Mouse (Mus musculus): ENCODE measurements around the gene Eif5a. TPM values are rescaled to one million over a fixed set of nuclear protein-coding genes. Genes with fewer than 3 reads are reported as not detected.

Gene Eif5a
- polyA plus RNA-seq (2015; fragmentation: Nextera tagmentation; extraction: Ambion mirVana) = 1,137 and 1,317 TPM in 2 replicates

DNA sequence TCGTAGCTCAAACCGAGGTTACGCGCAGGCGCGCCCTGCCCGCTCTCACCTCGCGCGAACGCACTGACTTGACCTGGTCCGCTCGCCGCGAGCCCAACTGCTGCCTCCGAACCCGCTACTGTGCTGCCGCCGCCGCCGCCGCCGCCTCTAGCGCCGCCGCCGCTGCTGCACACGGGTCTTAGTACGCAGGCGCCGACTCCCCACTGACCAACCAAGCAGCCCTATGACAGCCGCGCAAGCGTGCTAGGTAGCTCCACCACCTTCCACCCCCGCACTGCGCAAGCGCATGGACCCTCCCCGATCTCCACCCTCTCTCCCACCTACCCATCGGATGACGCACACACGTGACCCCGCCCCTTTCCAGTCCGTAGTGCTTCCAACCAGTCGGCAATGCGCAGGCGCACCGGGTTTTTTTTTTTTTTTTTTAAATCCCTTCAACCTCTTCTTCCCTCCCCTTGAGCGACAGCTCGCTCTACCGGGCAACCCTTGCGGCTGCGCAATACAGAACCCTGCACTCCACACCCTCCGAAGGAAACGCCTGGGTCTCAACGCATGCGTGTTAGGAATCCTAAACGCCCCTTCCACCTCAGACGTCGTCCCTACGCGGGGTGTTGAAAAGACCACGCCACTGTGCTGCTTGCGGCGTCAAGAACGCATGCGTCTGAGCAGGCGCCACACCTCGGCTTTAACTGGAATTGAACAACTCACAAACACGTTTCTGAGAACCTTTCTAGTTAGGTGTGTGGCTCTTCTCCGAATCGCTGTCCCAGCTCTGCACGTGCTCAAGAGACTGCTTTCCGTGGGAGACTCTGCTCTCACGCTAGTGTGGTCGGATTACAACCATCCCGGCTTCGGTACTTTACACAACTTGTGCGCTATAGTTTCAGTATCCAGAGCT is at the start of gene Eif5a:
Gene Eif5a, minus strand, starts transcription at position 845 of the 898 bp plus-strand sequence.
- Histone ChIP-seq H3K9ac (ENCODE audit: low read length) (peak within 1 kb of the TSS; percentile 98), H3K27ac (ENCODE audit: low read length) (peak within 1 kb of the TSS; percentile 100), H3K4me1 (ENCODE audit: control insufficient read depth, insufficient read depth, low read length) (peaks cover 18% of the 10 kb centered on the region), H3K4me3 (ENCODE audit: low read length) (peak within 1 kb of the TSS; percentile 91), H3K36me3 (ENCODE audit: control insufficient read depth, insufficient read depth) (peaks cover 22% of the 10 kb centered on the region), H3K9me3 (replicated peaks; ENCODE audit: control insufficient read depth, low read length) (no peaks in the 10 kb centered on the region), H3K4me2 (ENCODE audit: low read depth, low read length) (peak within 1 kb of the TSS; percentile 98), H3K27me3 (ENCODE audit: control insufficient read depth, insufficient read depth, low read length) (no peaks in the 10 kb centered on the region)
- ATAC-seq (replicated peaks; ENCODE audit: extremely low read depth, insufficient read depth, low FRiP score) = peak; percentile 96
- under 1% methylated on average over 78 of the region's 78 CpGs for WGBS

DNA sequence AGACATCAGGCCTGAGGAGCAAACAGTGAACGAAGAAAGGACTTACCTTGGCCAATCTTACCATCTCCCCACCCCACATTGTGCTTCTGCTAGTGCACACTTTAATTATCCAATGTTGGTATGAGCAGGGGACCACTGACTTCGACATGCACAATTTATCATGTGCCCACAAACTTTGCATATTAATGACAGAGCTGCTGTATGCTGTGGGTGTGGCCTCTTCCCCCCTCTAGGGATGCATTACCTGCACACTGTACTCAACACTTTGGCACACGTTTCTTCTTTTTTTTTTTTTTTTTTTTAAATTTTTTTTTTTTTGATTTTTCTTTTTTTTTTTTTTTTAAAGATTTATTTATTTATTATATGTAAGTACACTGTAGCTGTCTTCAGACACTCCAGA is 49.0 kb upstream of the Eif5a start:
- 84% methylated on average over 3 of the region's 3 CpGs for WGBS
- peaks cover 17% of the 10 kb centered on the region for H3K27me3 ChIP-seq (ENCODE audit: control insufficient read depth, insufficient read depth, low read length)
- H3K4me1 ChIP-seq (ENCODE audit: control insufficient read depth, insufficient read depth, low read length) = peaks cover 12% of the 10 kb centered on the region
- no peak overlapping the region for H3K4me2 ChIP-seq (ENCODE audit: low read depth, low read length)
- H3K27ac ChIP-seq (ENCODE audit: low read length) = no peak overlapping the region
- H3K9me3 ChIP-seq (replicated peaks; ENCODE audit: control insufficient read depth, low read length) = no peaks in the 10 kb centered on the region
- no peak overlapping the region for H3K9ac ChIP-seq (ENCODE audit: low read length)
- no peak for ATAC-seq (replicated peaks; ENCODE audit: extremely low read depth, insufficient read depth, low FRiP score)
- H3K4me3 ChIP-seq (ENCODE audit: low read length) = no peak overlapping the region
- H3K36me3 ChIP-seq (ENCODE audit: control insufficient read depth, insufficient read depth) = peaks cover 38% of the 10 kb centered on the region

- no peak overlapping the region for H3K4me2 ChIP-seq (ENCODE audit: low read depth, low read length)
- no peak overlapping the region for H3K27ac ChIP-seq (ENCODE audit: low read length)
- H3K36me3 ChIP-seq (ENCODE audit: control insufficient read depth, insufficient read depth) = peaks cover 38% of the 10 kb centered on the region
- 84% methylated on average over 6 of the region's 6 CpGs for WGBS
- no peak for ATAC-seq (replicated peaks; ENCODE audit: extremely low read depth, insufficient read depth, low FRiP score)
- peaks cover 18% of the 10 kb centered on the region for H3K4me1 ChIP-seq (ENCODE audit: control insufficient read depth, insufficient read depth, low read length)
- H3K9me3 ChIP-seq (replicated peaks; ENCODE audit: control insufficient read depth, low read length) = no peaks in the 10 kb centered on the region
- H3K9ac ChIP-seq (ENCODE audit: low read length) = no peak overlapping the region
- no peak overlapping the region for H3K4me3 ChIP-seq (ENCODE audit: low read length)
- H3K27me3 ChIP-seq (ENCODE audit: control insufficient read depth, insufficient read depth, low read length) = peaks cover 21% of the 10 kb centered on the region
Measured at GRCm38 (mm10) chr11:69970222-69970621, 48.5 kb upstream of the Eif5a start.

GRCm38 (mm10) chr11:69968793-69969192 is 47.0 kb upstream of the Eif5a start:
- ATAC-seq (replicated peaks; ENCODE audit: extremely low read depth, insufficient read depth, low FRiP score) = no peak
- WGBS = 75% methylated on average over 4 of the region's 4 CpGs
- Histone ChIP-seq H3K9ac (ENCODE audit: low read length) (no peak overlapping the region), H3K9me3 (replicated peaks; ENCODE audit: control insufficient read depth, low read length) (no peaks in the 10 kb centered on the region), H3K4me1 (ENCODE audit: control insufficient read depth, insufficient read depth, low read length) (peaks cover 18% of the 10 kb centered on the region), H3K36me3 (ENCODE audit: control insufficient read depth, insufficient read depth) (peaks cover 28% of the 10 kb centered on the region), H3K27ac (ENCODE audit: low read length) (no peak overlapping the region), H3K4me3 (ENCODE audit: low read length) (no peak overlapping the region), H3K27me3 (ENCODE audit: control insufficient read depth, insufficient read depth, low read length) (peaks cover 34% of the 10 kb centered on the region), H3K4me2 (ENCODE audit: low read depth, low read length) (no peak overlapping the region)

DNA sequence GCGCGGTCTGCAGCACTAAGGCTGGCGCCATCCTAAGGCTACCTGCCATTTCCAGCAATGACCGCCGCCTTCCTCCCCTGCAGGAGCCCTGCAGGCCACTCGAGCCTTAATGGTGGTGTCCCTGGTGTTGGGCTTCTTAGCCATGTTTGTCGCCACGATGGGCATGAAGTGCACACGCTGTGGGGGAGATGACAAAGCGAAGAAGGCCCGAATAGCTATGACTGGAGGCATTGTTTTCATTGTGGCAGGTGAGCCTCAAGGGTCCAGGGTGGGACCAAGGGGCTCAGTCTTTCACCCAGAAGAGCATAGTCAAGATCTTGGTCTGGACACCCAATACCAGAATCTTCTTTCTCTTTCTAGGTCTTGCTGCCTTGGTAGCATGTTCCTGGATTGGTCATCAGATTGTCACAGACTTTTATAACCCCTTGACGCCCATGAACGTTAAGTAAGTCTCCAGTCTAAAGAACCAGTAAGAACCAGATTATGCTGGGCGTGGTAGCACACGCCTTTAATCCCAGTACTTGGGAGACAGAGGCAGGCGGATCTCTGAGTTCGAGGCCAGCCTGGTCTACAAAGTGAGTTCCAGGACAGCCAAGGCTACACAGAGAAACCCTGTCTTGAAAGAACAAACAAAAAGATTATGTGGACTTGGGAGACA is 45.2 kb upstream of the Eif5a start:
- no peak overlapping the region for H3K27ac ChIP-seq (ENCODE audit: low read length)
- H3K36me3 ChIP-seq (ENCODE audit: control insufficient read depth, insufficient read depth) = peaks cover 22% of the 10 kb centered on the region
- peak overlapping the region; percentile 72 for H3K9ac ChIP-seq (ENCODE audit: low read length)
- ATAC-seq (replicated peaks; ENCODE audit: extremely low read depth, insufficient read depth, low FRiP score) = no peak
- peaks cover 47% of the 10 kb centered on the region for H3K27me3 ChIP-seq (ENCODE audit: control insufficient read depth, insufficient read depth, low read length)
- H3K9me3 ChIP-seq (replicated peaks; ENCODE audit: control insufficient read depth, low read length) = no peaks in the 10 kb centered on the region
- 38% methylated on average over 17 of the region's 17 CpGs for WGBS
- H3K4me2 ChIP-seq (ENCODE audit: low read depth, low read length) = peak overlapping the region; percentile 90
- H3K4me3 ChIP-seq (ENCODE audit: low read length) = peak overlapping the region; percentile 54
- H3K4me1 ChIP-seq (ENCODE audit: control insufficient read depth, insufficient read depth, low read length) = peaks cover 18% of the 10 kb centered on the region

GRCm38 (mm10) chr11:69966006-69966859 is 44.5 kb upstream of the Eif5a start:
- H3K36me3 ChIP-seq (ENCODE audit: control insufficient read depth, insufficient read depth) = peaks cover 22% of the 10 kb centered on the region
- peak overlapping the region; percentile 72 for H3K9ac ChIP-seq (ENCODE audit: low read length)
- H3K27me3 ChIP-seq (ENCODE audit: control insufficient read depth, insufficient read depth, low read length) = peaks cover 49% of the 10 kb centered on the region
- WGBS = 2% methylated on average over 56 of the region's 59 CpGs
- peak; percentile 51; the same call in 1 of the 2 replicates for ATAC-seq (replicated peaks; ENCODE audit: extremely low read depth, insufficient read depth, low FRiP score)
- H3K9me3 ChIP-seq (replicated peaks; ENCODE audit: control insufficient read depth, low read length) = no peaks in the 10 kb centered on the region
- peak overlapping the region; percentile 90 for H3K4me2 ChIP-seq (ENCODE audit: low read depth, low read length)
- H3K27ac ChIP-seq (ENCODE audit: low read length) = no peak overlapping the region; the same call in 1 of the 2 replicates
- peak overlapping the region; percentile 54 for H3K4me3 ChIP-seq (ENCODE audit: low read length)
- H3K4me1 ChIP-seq (ENCODE audit: control insufficient read depth, insufficient read depth, low read length) = peaks cover 18% of the 10 kb centered on the region

DNA sequence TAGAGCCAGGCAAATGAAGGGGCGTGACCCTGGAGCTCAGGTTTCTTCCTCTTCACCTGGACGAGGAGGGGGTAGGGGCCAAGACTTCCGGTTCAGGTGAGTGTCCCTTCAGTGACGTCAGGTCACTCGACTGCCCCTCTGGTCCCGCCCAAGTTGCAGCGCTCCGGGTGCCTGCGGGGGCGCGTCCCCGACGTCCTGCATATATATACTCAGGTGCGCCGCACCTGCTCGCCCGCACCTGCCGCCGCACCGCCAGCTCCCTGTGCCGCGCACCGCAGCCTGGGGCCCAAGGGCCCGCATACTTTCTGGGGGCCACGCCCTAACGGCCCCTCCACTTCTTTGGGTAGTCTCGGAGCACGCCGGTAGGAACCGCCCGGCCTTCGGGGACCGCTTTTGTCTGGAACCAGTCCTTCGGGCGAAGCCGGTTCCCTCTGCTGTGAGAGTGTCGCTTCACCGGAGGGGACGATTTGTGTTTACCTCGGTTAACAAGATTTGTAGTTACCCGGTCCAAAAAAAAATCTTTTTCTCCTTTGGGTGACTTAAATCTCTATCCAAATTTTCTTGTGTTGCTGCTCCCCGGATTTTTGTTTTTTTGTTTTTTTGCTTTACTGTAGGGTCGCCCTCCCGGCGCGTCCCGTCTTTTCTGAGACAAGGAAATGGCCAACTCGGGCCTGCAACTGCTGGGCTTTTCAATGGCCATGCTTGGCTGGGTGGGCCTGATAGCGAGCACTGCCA is 43.7 kb upstream of the Eif5a start:
- Histone ChIP-seq H3K4me1 (ENCODE audit: control insufficient read depth, insufficient read depth, low read length) (peaks cover 18% of the 10 kb centered on the region), H3K36me3 (ENCODE audit: control insufficient read depth, insufficient read depth) (peaks cover 20% of the 10 kb centered on the region), H3K4me3 (ENCODE audit: low read length) (peak overlapping the region; percentile 54), H3K27ac (ENCODE audit: low read length) (no peak overlapping the region; the same call in 1 of the 2 replicates), H3K9ac (ENCODE audit: low read length) (peak overlapping the region; percentile 43), H3K4me2 (ENCODE audit: low read depth, low read length) (peak overlapping the region; percentile 90), H3K9me3 (replicated peaks; ENCODE audit: control insufficient read depth, low read length) (no peaks in the 10 kb centered on the region), H3K27me3 (ENCODE audit: control insufficient read depth, insufficient read depth, low read length) (peaks cover 49% of the 10 kb centered on the region)
- WGBS = 2% methylated on average over 49 of the region's 49 CpGs
- ATAC-seq (replicated peaks; ENCODE audit: extremely low read depth, insufficient read depth, low FRiP score) = no peak

- Histone ChIP-seq H3K4me2 (ENCODE audit: low read depth, low read length) (peak within 1 kb of the TSS; percentile 47), H3K4me3 (ENCODE audit: low read length) (peak within 1 kb of the TSS; percentile 54), H3K9ac (ENCODE audit: low read length) (peak within 1 kb of the TSS; percentile 43), H3K4me1 (ENCODE audit: control insufficient read depth, insufficient read depth, low read length) (peaks cover 18% of the 10 kb centered on the region), H3K27me3 (ENCODE audit: control insufficient read depth, insufficient read depth, low read length) (peaks cover 49% of the 10 kb centered on the region), H3K36me3 (ENCODE audit: control insufficient read depth, insufficient read depth) (peaks cover 13% of the 10 kb centered on the region), H3K27ac (ENCODE audit: low read length) (no peak within 1 kb of the TSS), H3K9me3 (replicated peaks; ENCODE audit: control insufficient read depth, low read length) (no peaks in the 10 kb centered on the region)
- ATAC-seq (replicated peaks; ENCODE audit: extremely low read depth, insufficient read depth, low FRiP score) = no peak
- WGBS = 11% methylated on average over 24 of the region's 24 CpGs
Measured at GRCm38 (mm10) chr11:69964650-69965270, 43.0 kb upstream of the Eif5a start, which contains the start of gene Cldn7. Gene Cldn7, plus strand, starts transcription at chr11:69964779.
